Mouse (Mus musculus): ENCODE data around the gene Cavin4. TPM values are rescaled to one million over a fixed set of nuclear protein-coding genes. Genes with fewer than 3 reads are reported as not detected.

Cavin4 gene
- not detected for polyA plus RNA-seq (2014; fragmentation: Illumina TruSeq; extraction: RNeasy Lipid Tissue Mini Kit (QIAGEN cat#74804); ENCODE audit: low read depth, low replicate concordance)

DNA sequence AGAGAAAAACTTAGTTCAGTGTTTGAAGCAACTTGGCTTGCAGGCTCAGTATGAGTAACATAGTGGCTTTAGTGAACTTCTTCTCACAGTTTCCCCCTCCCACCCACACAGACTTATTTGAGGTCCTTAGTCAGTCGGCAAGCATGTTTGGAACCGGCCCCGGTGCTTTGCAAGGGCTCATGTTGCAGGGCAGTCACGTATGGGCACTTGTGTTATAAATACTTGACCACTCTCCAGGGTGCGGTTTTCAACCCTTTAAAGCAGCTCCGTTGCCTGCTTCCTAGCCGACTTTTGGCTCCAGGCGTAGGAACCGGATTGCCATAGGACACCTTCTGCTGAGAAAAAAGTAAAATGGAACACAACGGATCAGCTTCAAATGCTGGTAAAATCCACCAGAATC lies at the start of gene Cavin4:
Cavin4 (plus strand) TSS at position 244 of the 400 bp plus-strand sequence.

Other genes starting within 250 kb of the Cavin4 start
- gene Tex10, start 190.1 kb upstream of the Cavin4 start, polyA plus RNA-seq (2014; fragmentation: Illumina TruSeq; extraction: RNeasy Lipid Tissue Mini Kit (QIAGEN cat#74804); ENCODE audit: low read depth, low replicate concordance): 11.7 TPM
- gene Msantd3, start 123.6 kb upstream of the Cavin4 start, polyA plus RNA-seq (2014; fragmentation: Illumina TruSeq; extraction: RNeasy Lipid Tissue Mini Kit (QIAGEN cat#74804); ENCODE audit: low read depth, low replicate concordance): not detected
- gene Tmeff1, start 78.3 kb upstream of the Cavin4 start, polyA plus RNA-seq (2014; fragmentation: Illumina TruSeq; extraction: RNeasy Lipid Tissue Mini Kit (QIAGEN cat#74804); ENCODE audit: low read depth, low replicate concordance): 0.29 TPM

All from liver, adult 10 weeks (tissue).